Mouse (Mus musculus) gastrocnemius, adult 18-20 months (tissue): ENCODE data around the gene Gm20388. TPM values are rescaled to one million over a fixed set of nuclear protein-coding genes. Genes with fewer than 3 reads are reported as not detected.
"Not testable (repeated sequence)": the region's sequence is repeated elsewhere in the genome, so short reads cannot be mapped to it uniquely, and the experiment has no call there.

ENCODE experiments used
- DNase-seq: peaks from one replicate; pipeline ENCODE4 v3.0.0; 2021; ENCODE audit warnings: low spot score
- total RNA-seq, 2 experiments: library from RNA; stranded (reverse); gene quantifications; 2 replicates each; pipeline ENCODE4 v1.2.3; 2021

The Gm20388 gene
- total RNA-seq, 2 experiments from 2014 or later = 10.5 to 12.3 TPM

- no peak for DNase-seq
These were observed 4241.2 kb downstream of the Gm20388 start for GRCm38 (mm10) chr8:124151881-124152280.

GRCm38 (mm10) chr8:124152771-124153170 lies 4242.1 kb downstream of the Gm20388 start:
- no peak for DNase-seq

- DNase-seq = no peak
These were observed 4245.7 kb downstream of the Gm20388 start for GRCm38 (mm10) chr8:124156324-124156723.

- DNase-seq = no peak
These were observed 4251.0 kb downstream of the Gm20388 start for GRCm38 (mm10) chr8:124161683-124162082.

- no peak for DNase-seq
These were observed 4252.6 kb downstream of the Gm20388 start for GRCm38 (mm10) chr8:124163258-124163657.

GRCm38 (mm10) chr8:124169749-124170148 lies 4259.1 kb downstream of the Gm20388 start:
- no peak for DNase-seq

- no peak for DNase-seq
These were observed 4260.0 kb downstream of the Gm20388 start for GRCm38 (mm10) chr8:124170671-124171070.

- peak; percentile 20 for DNase-seq
These were observed 4261.2 kb downstream of the Gm20388 start for GRCm38 (mm10) chr8:124171557-124172528.

- no peak for DNase-seq
These were observed 4263.0 kb downstream of the Gm20388 start for GRCm38 (mm10) chr8:124173688-124174087.

GRCm38 (mm10) chr8:124176133-124176532 lies 4265.5 kb downstream of the Gm20388 start:
- no peak for DNase-seq

- DNase-seq = not testable (repeated sequence)
These were observed 4266.5 kb downstream of the Gm20388 start for GRCm38 (mm10) chr8:124177092-124177491.

GRCm38 (mm10) chr8:124180681-124181445 lies 4270.2 kb downstream of the Gm20388 start:
- DNase-seq = no peak

- DNase-seq = no peak
These were observed 4271.1 kb downstream of the Gm20388 start for GRCm38 (mm10) chr8:124181751-124182150.

GRCm38 (mm10) chr8:124182224-124182623 lies 4271.6 kb downstream of the Gm20388 start:
- DNase-seq = no peak

- DNase-seq = no peak
These were observed 4273.4 kb downstream of the Gm20388 start for GRCm38 (mm10) chr8:124184078-124184477.

GRCm38 (mm10) chr8:124184507-124184906 lies 4273.9 kb downstream of the Gm20388 start:
- DNase-seq = no peak

GRCm38 (mm10) chr8:124185081-124185480 lies 4274.4 kb downstream of the Gm20388 start:
- no peak for DNase-seq

- DNase-seq = no peak
These were observed 4279.7 kb downstream of the Gm20388 start for GRCm38 (mm10) chr8:124190388-124190787.

- DNase-seq = no peak
These were observed 4281.6 kb downstream of the Gm20388 start for GRCm38 (mm10) chr8:124192242-124192641.

- peak; percentile 79 for DNase-seq
These were observed 4282.3 kb downstream of the Gm20388 start for GRCm38 (mm10) chr8:124192976-124193375.

- no peak for DNase-seq
These were observed 4283.4 kb downstream of the Gm20388 start for GRCm38 (mm10) chr8:124193992-124194391.

GRCm38 (mm10) chr8:124196195-124196594 lies 4285.6 kb downstream of the Gm20388 start:
- DNase-seq = peak; percentile 44
